Mouse (Mus musculus) embryo, embryonic 11 days (tissue): ENCODE measurements at regions not wholly inside any gene's neighbourhood (a gene's known extent, or its start where the extent isn't known, plus 50 kb on each side); places are given as distances from the start of the nearest gene placed in this dataset.
"Not testable (repeated sequence)": the region's sequence is repeated elsewhere in the genome, so short reads cannot be mapped to it uniquely, and the experiment has no call there.

Experiments
- DNase-seq: peaks from one replicate; pipeline ENCODE4 v3.0.0-alpha.2; 2015

GRCm38 (mm10) chr16:21102033-21102432 lies 51.8 kb downstream of the Teddm3 start:
- not testable (repeated sequence) for DNase-seq

DNA sequence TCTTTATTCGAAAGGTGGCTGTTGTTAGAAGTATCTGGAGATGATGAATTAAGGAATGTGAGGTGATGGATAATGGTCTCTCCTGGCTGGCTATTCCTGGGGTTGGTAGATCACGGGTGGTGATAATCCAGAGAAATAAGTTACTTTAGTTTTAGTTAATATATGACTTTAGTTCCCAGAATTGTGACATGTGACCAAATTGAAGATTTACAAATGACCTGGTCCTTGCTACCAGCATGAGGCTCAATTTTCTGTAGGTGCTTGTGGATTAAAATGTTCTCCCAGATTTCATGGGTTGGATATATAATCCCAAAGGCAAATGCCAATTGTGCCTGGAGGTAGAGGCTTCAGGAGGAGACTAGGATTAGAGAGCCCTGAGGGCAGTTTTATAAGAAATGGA lies 53.7 kb downstream of the Teddm3 start:
- not testable (repeated sequence) for DNase-seq

DNA sequence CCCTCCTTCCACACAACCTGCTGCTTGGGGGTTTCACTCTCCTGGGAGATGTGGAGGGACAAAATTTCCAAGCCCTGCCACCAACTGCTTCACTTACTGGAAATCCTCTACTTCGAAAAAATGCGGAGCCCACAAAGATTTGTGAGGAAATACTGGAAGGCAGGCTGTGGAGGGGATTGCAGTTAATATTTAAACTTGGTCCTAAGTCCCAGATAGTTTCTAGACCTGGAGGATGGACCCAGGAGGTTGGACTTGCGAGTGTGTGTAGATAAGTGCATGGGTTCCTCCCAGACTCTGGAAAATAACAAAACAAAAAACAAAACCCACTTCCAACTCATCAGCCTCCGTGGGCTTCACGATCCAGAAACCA lies 79.0 kb downstream of the Teddm3 start:
- DNase-seq = no peak

DNA sequence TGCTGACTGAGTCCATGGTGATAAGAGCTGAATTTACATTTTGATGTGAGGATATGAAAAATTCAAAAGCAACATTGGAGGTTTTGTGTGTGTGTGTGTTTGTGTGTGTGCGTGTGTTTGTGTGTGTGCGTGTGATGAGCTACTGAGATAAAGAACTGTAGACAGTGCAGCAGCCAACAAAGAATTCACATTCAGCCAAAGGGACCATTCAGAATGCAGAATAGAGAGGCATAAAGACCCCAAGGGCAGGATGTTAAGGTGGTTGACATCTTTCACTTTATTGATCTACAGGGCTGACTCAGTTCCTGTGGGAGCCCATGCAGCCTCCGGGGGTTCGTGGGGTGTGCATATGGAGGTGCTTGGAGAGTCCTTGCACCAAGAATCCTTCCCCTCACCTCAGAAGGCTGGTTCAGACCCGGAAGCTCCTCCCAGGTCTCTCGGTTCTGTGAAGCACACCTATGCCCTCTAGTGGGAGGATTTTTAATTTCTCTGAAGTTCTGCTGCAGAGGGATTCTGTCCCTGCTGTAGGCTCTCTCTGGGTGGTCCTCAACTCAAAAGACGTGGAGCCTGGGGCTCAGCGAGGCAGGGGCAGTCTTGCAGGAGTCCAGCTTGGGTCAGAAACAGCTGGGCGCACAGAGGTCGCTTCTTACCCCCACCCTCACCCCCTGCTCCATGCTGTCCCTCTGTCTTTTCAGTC lies 79.6 kb downstream of the Teddm3 start:
- peak; percentile 20 for DNase-seq

DNA sequence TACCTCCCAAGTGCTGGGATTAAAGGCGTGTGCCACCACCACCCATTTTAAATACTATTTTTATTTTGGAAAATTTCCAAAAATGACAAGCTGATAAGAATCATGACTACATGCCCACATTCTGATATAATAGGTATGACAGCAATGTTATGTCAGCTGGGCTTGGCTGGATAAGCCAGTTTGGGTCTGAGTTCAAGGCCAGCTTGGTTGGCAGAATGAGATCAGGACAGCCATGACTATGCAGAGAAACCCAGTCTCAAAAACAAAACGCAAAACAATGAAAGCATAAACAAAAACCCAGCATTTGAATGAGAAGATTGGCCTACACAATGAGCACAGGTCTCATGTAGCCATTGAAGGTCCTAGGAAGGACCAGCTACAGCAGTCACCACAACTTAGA lies 93.6 kb downstream of the Teddm3 start:
- DNase-seq = no peak

DNA sequence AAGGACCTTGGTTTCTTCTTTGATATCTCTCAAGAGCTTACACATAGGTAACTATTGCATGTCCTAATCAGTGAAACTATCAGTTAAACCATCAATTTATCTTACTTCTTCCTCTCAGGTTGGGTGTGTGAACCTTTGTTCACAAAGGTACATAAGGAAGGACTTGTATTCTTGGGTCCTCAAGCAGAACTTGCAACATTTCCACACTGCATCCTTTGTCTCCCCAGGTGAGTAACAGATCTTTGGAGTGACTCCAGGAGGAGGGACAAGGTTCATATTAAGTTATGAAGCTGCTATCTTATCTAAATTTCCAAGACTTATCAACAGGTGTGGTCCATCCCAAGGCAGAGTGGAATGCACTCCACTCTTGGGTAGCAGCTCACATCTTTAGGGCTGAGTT lies 99.0 kb downstream of the Teddm3 start:
- DNase-seq = no peak

DNA sequence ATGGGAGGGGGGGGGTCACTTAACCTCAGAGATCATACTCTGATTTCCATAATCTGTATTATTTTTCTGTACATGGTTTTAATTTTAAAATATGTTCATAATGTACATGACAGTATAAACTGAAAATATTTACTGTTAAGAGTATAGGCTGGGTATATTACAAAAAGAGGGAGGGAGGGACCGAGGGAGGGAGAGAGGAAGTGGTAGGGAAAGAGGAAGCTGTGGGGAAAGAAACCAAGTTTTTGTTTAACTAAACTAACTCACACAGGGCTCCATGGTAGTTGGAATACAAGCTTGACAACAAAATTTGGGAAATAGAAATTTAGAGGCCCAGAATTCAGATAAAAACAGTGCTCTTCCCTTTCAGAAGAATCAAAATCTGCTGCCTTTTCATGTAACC lies 131.7 kb downstream of the Teddm3 start:
- not testable (repeated sequence) for DNase-seq

GRCm38 (mm10) chr16:21004871-21005270 lies 148.9 kb downstream of the Teddm3 start:
- DNase-seq = no peak

GRCm38 (mm10) chr16:21001126-21001525 lies 152.7 kb downstream of the Teddm3 start:
- DNase-seq = no peak

GRCm38 (mm10) chr16:20990524-20990923 lies 163.3 kb downstream of the Teddm3 start:
- no peak for DNase-seq

DNA sequence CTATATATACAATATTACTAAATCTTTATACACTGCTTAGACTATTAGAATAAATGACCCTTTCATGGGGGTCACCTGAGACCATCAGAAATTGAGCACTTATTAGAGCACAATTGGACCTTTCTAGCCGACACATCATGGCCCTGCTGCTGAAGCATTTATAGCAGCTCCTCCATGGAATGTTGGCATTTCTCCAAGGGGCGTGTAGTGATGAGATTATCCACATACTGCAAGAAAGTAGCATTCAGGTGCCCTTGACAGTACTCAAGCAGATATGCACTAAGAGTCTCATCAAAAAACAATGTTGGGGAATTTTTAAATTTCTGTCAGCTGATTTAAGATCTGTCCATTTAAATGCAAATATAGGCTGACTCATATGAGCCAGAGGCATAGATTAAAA lies 178.4 kb downstream of the Teddm3 start:
- DNase-seq = peak; percentile 12

- no peak for DNase-seq
Measured at GRCm38 (mm10) chr16:20972442-20972841, 181.4 kb downstream of the Teddm3 start.

DNA sequence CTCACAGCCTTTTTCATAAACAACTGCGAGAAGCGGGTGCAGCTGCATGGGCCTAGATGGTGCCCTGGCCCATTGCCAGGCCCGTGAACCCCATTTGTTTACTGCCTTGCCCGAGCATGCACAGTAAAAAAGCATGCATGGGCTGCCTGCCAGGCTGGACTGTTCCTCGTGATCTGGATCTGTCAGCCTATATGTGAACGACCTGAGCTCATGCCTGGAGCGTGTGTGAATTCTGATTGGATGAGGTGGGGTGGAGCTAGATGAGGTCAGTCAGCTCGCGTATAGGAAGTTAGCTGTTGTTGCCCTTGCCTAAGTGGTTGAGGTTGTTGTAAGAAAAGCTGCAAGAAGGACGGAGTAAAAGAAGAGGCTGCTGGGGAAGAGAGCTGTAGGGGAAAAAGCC lies 194.9 kb downstream of the Teddm3 start:
- DNase-seq = no peak

DNA sequence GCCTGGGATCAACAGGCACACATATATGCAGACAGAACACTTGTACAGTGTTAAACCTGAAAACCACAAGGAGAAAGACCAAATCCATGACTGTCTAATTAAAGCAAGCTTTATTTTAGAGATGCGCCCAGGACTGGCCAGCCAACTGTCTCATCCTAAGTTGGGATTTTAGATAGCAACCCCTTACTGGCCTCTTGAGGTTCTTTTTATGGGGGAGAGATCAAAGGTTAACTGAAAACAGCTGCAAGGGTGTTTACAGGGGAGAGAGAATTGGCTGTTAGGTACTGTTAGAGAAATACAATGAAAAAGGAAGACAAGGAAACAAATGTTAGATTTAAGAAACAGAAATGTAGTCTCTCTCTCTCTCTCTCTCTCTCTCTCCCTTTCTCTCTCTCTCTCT lies 202.4 kb upstream of the Thpo start:
- peak; percentile 29 for DNase-seq

DNA sequence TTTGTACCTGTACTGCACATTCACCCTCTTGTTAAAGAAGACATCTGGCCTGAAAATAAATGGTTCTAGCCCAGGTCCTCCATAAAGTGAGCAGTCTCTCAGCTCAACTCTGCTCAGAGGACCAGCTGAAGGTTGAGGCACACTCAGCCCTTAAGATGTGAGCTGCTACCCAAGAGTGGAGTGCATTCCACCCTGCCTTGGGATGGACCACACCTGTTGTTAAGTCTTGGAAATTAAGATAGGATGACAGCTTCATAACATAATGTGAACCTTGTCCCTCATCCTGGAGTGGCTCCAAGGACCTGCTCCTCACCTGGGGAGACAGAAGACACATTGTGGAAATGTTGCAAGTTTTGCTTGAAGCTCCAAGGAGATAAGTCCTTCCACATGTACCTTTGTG lies 200.5 kb upstream of the Thpo start:
- DNase-seq = not testable (repeated sequence)

- DNase-seq = not testable (repeated sequence)
Measured at GRCm38 (mm10) chr16:20930003-20930402, 195.7 kb upstream of the Thpo start.

DNA sequence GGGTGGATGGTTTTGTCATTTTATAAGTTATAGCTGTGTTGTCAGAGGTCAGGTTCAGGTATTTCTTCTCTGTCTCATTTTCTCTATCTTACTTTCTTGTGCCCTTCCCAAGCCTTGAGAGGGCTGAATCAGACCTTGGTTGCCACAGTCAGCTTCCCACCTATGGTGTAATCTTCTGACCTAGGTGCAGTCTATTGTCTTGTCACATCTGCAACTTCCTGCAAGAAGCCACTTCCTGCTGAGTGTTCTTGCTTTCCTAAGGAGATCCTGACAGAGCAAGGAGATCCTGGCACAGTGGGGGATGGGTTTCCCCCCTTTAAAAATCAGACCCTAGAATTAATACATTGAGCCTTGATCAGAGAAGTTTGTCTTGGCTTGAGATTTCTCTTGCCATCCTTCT lies 191.5 kb upstream of the Thpo start:
- not testable (repeated sequence) for DNase-seq

- DNase-seq = not testable (repeated sequence)
Measured at GRCm38 (mm10) chr16:20910864-20911263, 176.6 kb upstream of the Thpo start.

GRCm38 (mm10) chr16:20908467-20909351 lies 174.4 kb upstream of the Thpo start:
- peak; percentile 42 for DNase-seq

- peak; percentile 64 for DNase-seq
Measured at GRCm38 (mm10) chr16:20895734-20896133, 161.4 kb upstream of the Thpo start.

DNA sequence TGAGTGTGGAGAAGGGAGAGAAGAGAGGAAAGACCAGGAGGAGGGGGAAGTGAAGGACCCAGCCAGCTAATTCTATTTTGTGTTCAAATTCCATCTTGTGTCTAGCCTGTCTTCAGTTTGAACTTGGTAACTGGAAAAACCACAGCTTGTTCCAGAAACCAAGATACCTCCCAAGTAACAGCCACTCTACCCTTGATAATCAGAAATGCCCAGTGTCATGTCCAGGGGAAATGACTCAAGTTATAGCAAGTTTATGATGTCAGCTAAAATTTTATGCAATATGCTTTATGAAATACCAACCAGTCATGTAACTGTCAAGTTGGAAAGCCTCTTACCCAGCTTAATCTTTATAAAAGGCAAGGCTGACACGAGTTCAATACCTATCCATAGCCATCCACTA lies 137.4 kb upstream of the Thpo start:
- DNase-seq = no peak

GRCm38 (mm10) chr16:20866771-20867170 lies 132.5 kb upstream of the Thpo start:
- DNase-seq = no peak

DNA sequence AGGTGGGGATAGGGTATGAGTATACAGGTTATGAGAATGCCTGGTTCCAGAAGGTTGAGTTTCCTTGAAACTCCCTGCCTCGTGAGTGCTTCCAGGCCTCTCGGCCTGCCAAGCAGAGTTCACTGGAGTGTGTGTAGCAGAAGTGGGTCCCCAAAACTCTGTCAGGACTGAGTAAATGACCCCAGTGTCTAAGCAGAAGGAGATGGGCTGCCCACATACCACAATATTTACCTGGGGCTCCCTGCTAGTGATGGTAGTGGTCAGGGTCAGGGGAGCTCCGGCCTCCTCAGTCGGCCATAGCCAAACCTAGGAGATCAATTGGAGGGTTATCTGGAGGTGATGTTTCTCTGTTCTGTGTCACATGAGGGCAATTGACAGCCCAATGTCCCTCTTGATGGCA lies 126.9 kb upstream of the Thpo start:
- no peak for DNase-seq

- not testable (repeated sequence) for DNase-seq
Measured at GRCm38 (mm10) chr16:20860606-20861005, 126.3 kb upstream of the Thpo start.
